Mouse (Mus musculus) neural tube, embryonic 11.5 days (tissue): ENCODE data around the gene Slx1b. TPM values are rescaled to one million over a fixed set of nuclear protein-coding genes. Genes with fewer than 3 reads are reported as not detected.
"Not testable (repeated sequence)": the region's sequence is repeated elsewhere in the genome, so short reads cannot be mapped to it uniquely, and the experiment has no call there.

ENCODE experiments used
- ATAC-seq: fragments of 200-750 bp; cut with Nextera tagmentation; 2 replicates; pipeline ENCODE4 v1.8.0; 2017; ENCODE audit warnings: moderate number of reproducible peaks, mild to moderate bottlenecking, moderate TSS enrichment, moderate library complexity; ENCODE audit not compliant: insufficient read depth, low FRiP score, low TSS enrichment
- DNase-seq: peaks from one replicate; pipeline ENCODE4 v3.0.0-alpha.2; 2015; ENCODE audit warnings: low spot score
- H3K27ac ChIP-seq: fragments of 300-500 bp; sonication (generic); 2 replicates; pipeline ENCODE4 v1.5.1; 2014; ENCODE audit warnings: low read depth, mild to moderate bottlenecking, low read length
- H3K27me3 ChIP-seq: fragments of 300-500 bp; sonication (generic); 2 replicates; pipeline ENCODE4 v1.6.1; 2014; ENCODE audit warnings: mild to moderate bottlenecking, low read length, mixed read lengths; ENCODE audit not compliant: control insufficient read depth, insufficient read depth
- H3K36me3 ChIP-seq: fragments of 300-500 bp; sonication (generic); 2 replicates; pipeline ENCODE4 v1.6.1; 2014; ENCODE audit warnings: mild to moderate bottlenecking, low read length, moderate library complexity, mixed read lengths; ENCODE audit not compliant: control insufficient read depth, insufficient read depth
- H3K4me1 ChIP-seq: fragments of 300-500 bp; sonication (generic); 2 replicates; pipeline ENCODE4 v1.6.1; 2014; ENCODE audit warnings: low read length, mixed read lengths; ENCODE audit not compliant: control insufficient read depth, insufficient read depth
- H3K4me2 ChIP-seq: fragments of 300-500 bp; sonication (generic); 2 replicates; pipeline ENCODE4 v1.6.1; 2014; ENCODE audit warnings: low read depth, mild to moderate bottlenecking, moderate library complexity
- H3K4me3 ChIP-seq: fragments of 300-500 bp; sonication (generic); 2 replicates; pipeline ENCODE4 v1.5.1; 2014; ENCODE audit warnings: low read depth, low read length
- H3K9ac ChIP-seq: fragments of 300-500 bp; sonication (generic); 2 replicates; pipeline ENCODE4 v1.6.1; 2014; ENCODE audit warnings: mild to moderate bottlenecking, low read length
- H3K9me3 ChIP-seq: fragments of 300-500 bp; sonication (generic); 2 replicates; pipeline ENCODE4 v1.6.1; 2016; ENCODE audit warnings: low read length; ENCODE audit not compliant: control insufficient read depth
- whole genome bisulfite sequencing: fragments of 180-500 bp; shearing (Covaris S2); extraction: QIAGEN DNeasy Blood & Tissue Kit; methylation state at CpG from one replicate; pipeline ENCODE4 v1.1.7; 2014; 5-methylcytosine and 5-hydroxymethylcytosine counted together
- polyA plus RNA-seq: library from polyadenylated mRNA; unstranded; fragments of >200 nt; fragmentation: Nextera tagmentation; extraction: Ambion mirVana; gene quantifications from 2 replicates; pipeline ENCODE4 v1.2.1, GENCODE M21; 2014

Gene Slx1b
- polyA plus RNA-seq, 1 experiment from 2014 or later, result 11.7 TPM

GRCm38 (mm10) chr7:126692426-126692825 is 3.2 kb downstream of the Slx1b start:
- no peak overlapping the region for H3K27ac ChIP-seq
- H3K4me2 ChIP-seq, result no peak overlapping the region
- H3K4me3 ChIP-seq, result no peak overlapping the region
- peaks cover 4% of the 10 kb centered on the region; the same call in 1 of the 2 replicates for H3K36me3 ChIP-seq
- DNase-seq (no peak), ATAC-seq (no peak)
- H3K4me1 ChIP-seq, result peaks cover 7% of the 10 kb centered on the region
- WGBS, result 93% methylated on average over 26 of the region's 26 CpGs
- H3K9ac ChIP-seq, result no peak overlapping the region
- H3K27me3 ChIP-seq, result no peaks in the 10 kb centered on the region
- H3K9me3 ChIP-seq, result no peaks in the 10 kb centered on the region

GRCm38 (mm10) chr7:126691676-126692075 is 3.9 kb downstream of the Slx1b start:
- Histone ChIP-seq H3K27me3 (no peaks in the 10 kb centered on the region), H3K36me3 (peaks cover 4% of the 10 kb centered on the region; the same call in 1 of the 2 replicates), H3K4me1 (peaks cover 4% of the 10 kb centered on the region), H3K4me3 (no peak overlapping the region), H3K9me3 (no peaks in the 10 kb centered on the region), H3K9ac (no peak overlapping the region), H3K27ac (no peak overlapping the region), H3K4me2 (no peak overlapping the region)
- ATAC-seq (no peak), DNase-seq (no peak)
- WGBS, result 95% methylated on average over 4 of the region's 5 CpGs

GRCm38 (mm10) chr7:126690737-126691136 is 4.8 kb downstream of the Slx1b start:
- Histone ChIP-seq H3K4me1 (no peaks in the 10 kb centered on the region), H3K27me3 (no peaks in the 10 kb centered on the region), H3K36me3 (peaks cover 4% of the 10 kb centered on the region; the same call in 1 of the 2 replicates), H3K27ac (no peak overlapping the region), H3K9ac (no peak overlapping the region), H3K4me2 (no peak overlapping the region), H3K4me3 (no peak overlapping the region), H3K9me3 (no peaks in the 10 kb centered on the region)
- ATAC-seq, result no peak
- DNase-seq, result no peak
- WGBS, result 92% methylated on average over 3 of the region's 3 CpGs

GRCm38 (mm10) chr7:126689021-126689420 is 6.6 kb downstream of the Slx1b start:
- Histone ChIP-seq H3K36me3 (peaks cover 4% of the 10 kb centered on the region; the same call in 1 of the 2 replicates), H3K4me3 (no peak overlapping the region), H3K27me3 (no peaks in the 10 kb centered on the region), H3K9me3 (no peaks in the 10 kb centered on the region), H3K4me2 (no peak overlapping the region), H3K4me1 (no peaks in the 10 kb centered on the region), H3K27ac (no peak overlapping the region), H3K9ac (no peak overlapping the region)
- ATAC-seq, result no peak
- no peak for DNase-seq
- WGBS, result 89% methylated on average over 3 of the region's 3 CpGs

- not testable (repeated sequence) for ATAC-seq, H3K9ac ChIP-seq, H3K4me1 ChIP-seq, H3K4me3 ChIP-seq, H3K27me3 ChIP-seq, DNase-seq, H3K36me3 ChIP-seq, H3K4me2 ChIP-seq, H3K27ac ChIP-seq, H3K9me3 ChIP-seq
- 75% methylated on average over 4 of the region's 4 CpGs for WGBS
Measured at GRCm38 (mm10) chr7:126688156-126688555, 7.4 kb downstream of the Slx1b start.

GRCm38 (mm10) chr7:126681221-126681620 is 14.4 kb downstream of the Slx1b start:
- ATAC-seq, result no peak
- 96% methylated on average over 5 of the region's 5 CpGs for WGBS

GRCm38 (mm10) chr7:126679683-126680082 is 15.9 kb downstream of the Slx1b start:
- H3K27ac ChIP-seq, result no peak overlapping the region
- no peaks in the 10 kb centered on the region for H3K9me3 ChIP-seq
- DNase-seq (no peak), ATAC-seq (no peak)
- 91% methylated on average over 5 of the region's 5 CpGs for WGBS
- H3K36me3 ChIP-seq, result no peaks in the 10 kb centered on the region; the same call in 1 of the 2 replicates
- no peak overlapping the region for H3K4me3 ChIP-seq
- no peaks in the 10 kb centered on the region for H3K4me1 ChIP-seq
- no peaks in the 10 kb centered on the region for H3K27me3 ChIP-seq
- no peak overlapping the region for H3K9ac ChIP-seq
- no peak overlapping the region for H3K4me2 ChIP-seq

More at GRCm38 (mm10) chr7:126681221-126681620, 14.4 kb downstream of the Slx1b start:
- Histone ChIP-seq H3K4me3 (no peak overlapping the region), H3K36me3 (no peaks in the 10 kb centered on the region; the same call in 1 of the 2 replicates), H3K4me1 (no peaks in the 10 kb centered on the region), H3K4me2 (no peak overlapping the region), H3K27me3 (no peaks in the 10 kb centered on the region), H3K9me3 (no peaks in the 10 kb centered on the region), H3K27ac (no peak overlapping the region), H3K9ac (no peak overlapping the region)
- no peak for DNase-seq

GRCm38 (mm10) chr7:126678545-126679341 is 16.8 kb downstream of the Slx1b start:
- Histone ChIP-seq H3K4me2 (no peak overlapping the region), H3K27me3 (no peaks in the 10 kb centered on the region), H3K36me3 (no peaks in the 10 kb centered on the region; the same call in 1 of the 2 replicates), H3K9me3 (no peaks in the 10 kb centered on the region), H3K4me1 (no peaks in the 10 kb centered on the region), H3K4me3 (no peak overlapping the region), H3K9ac (no peak overlapping the region), H3K27ac (no peak overlapping the region)
- ATAC-seq (no peak), DNase-seq (no peak)
- 83% methylated on average over 8 of the region's 8 CpGs for WGBS
